Mouse (Mus musculus): ENCODE data around the gene Olfr598. TPM values are rescaled to one million over a fixed set of nuclear protein-coding genes. Genes with fewer than 3 reads are reported as not detected.
"Not testable (repeated sequence)": the region's sequence is repeated elsewhere in the genome, so short reads cannot be mapped to it uniquely, and the experiment has no call there.

Olfr598 gene
- total RNA-seq (2021) (not detected), polyA plus RNA-seq (2012; rRNA removed) (not detected in 2 replicates)
- long read RNA-seq: 0 reads

DNA sequence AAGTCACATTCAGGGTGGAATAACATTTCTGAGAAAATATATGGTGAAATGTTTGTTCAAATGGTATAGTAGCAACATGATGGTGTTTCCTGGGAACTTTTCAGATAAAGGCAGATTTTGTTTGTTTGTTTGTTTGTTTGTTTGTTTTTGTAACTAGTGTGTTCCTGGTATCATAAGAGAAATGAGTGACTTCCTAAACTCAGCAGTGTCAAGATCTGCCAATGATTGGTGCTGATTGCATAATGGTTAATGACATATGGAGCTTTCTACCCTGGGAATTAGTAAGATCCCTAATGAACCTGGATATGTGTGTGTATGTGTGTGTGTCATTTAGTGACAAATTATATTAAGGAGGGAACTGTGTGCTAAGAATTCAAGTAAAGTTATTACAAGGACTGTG is at the start of gene Olfr598:
Gene Olfr598, plus strand, starts transcription at position 301 of the 400 bp plus-strand sequence.
- H3K27me3 ChIP-seq (ENCODE audit: control insufficient read depth, insufficient read depth, low read length): no peaks in the 10 kb centered on the region
- H3K27ac ChIP-seq: no peak within 1 kb of the TSS
- H3K79me2 ChIP-seq (replicated peaks; ENCODE audit: control insufficient read depth, insufficient read depth, low read length): no peaks in the 10 kb centered on the region
- intact Hi-C loops (cut with DNase I): no loop called here
- no peak within 1 kb of the TSS for H3K9ac ChIP-seq (ENCODE audit: low read depth, low read length)
- DNase-seq: no peak
- H3K4me3 ChIP-seq: no peak within 1 kb of the TSS
- H3K36me3 ChIP-seq (ENCODE audit: control insufficient read depth, insufficient read depth, low read length): no peaks in the 10 kb centered on the region
- TF ChIP-seq POLR2A (IDR thresholded peaks at IDR 0.05; ENCODE audit: insufficient read depth, low read depth, low read length) (no peak), EP300 (IDR thresholded peaks at IDR 0.05; ENCODE audit: insufficient read depth, low read depth, low read length) (no peak), CTCF (IDR thresholded peaks at IDR 0.05) (no peak)
- H3K4me1 ChIP-seq (ENCODE audit: control insufficient read depth, insufficient read depth, low read length): no peaks in the 10 kb centered on the region

DNA sequence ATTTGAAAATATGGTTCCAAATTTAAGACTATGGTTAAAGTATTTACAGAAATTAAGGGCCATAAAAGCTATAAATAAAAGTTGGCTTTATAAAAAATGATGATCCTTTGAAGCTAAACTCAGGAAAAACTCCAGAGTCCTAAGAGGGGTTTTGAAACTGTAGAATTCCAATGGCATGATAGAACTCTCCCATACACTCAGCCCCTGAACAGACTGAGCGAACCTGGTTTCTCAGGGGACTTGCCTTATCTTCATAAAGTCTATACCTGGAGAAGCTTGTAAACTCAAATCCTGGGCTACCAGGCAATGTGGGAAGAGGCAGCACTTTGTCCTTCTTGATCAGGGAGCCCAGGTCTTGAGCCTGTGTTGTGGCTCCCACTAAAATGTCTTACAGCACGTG is 18.0 kb upstream of the Olfr598 start, which contains the start of gene Olfr596:
Gene Olfr596, plus strand, starts transcription at position 301 of the 400 bp plus-strand sequence.
- H3K27ac ChIP-seq; H3K36me3 ChIP-seq (ENCODE audit: control insufficient read depth, insufficient read depth, low read length); H3K9ac ChIP-seq (ENCODE audit: low read depth, low read length); H3K4me3 ChIP-seq; DNase-seq; H3K4me1 ChIP-seq (ENCODE audit: control insufficient read depth, insufficient read depth, low read length); intact Hi-C loops (cut with DNase I); H3K27me3 ChIP-seq (ENCODE audit: control insufficient read depth, insufficient read depth, low read length); H3K79me2 ChIP-seq (replicated peaks; ENCODE audit: control insufficient read depth, insufficient read depth, low read length): not testable (repeated sequence)
- 70% methylated on average over 2 of the region's 2 CpGs for WGBS

- H3K79me2 ChIP-seq (replicated peaks; ENCODE audit: control insufficient read depth, insufficient read depth, low read length); H3K4me1 ChIP-seq (ENCODE audit: control insufficient read depth, insufficient read depth, low read length); DNase-seq; H3K36me3 ChIP-seq (ENCODE audit: control insufficient read depth, insufficient read depth, low read length); H3K9ac ChIP-seq (ENCODE audit: low read depth, low read length); H3K27me3 ChIP-seq (ENCODE audit: control insufficient read depth, insufficient read depth, low read length); H3K27ac ChIP-seq; H3K4me3 ChIP-seq; intact Hi-C loops (cut with DNase I): not testable (repeated sequence)
- WGBS: 86% methylated on average over 2 of the region's 2 CpGs
Measured at GRCm38 (mm10) chr7:103316015-103316414, 7.4 kb upstream of the Olfr598 start, which contains the start of gene Olfr597. Gene Olfr597 (plus strand): TSS chr7:103316315.

GRCm38 (mm10) chr7:103335617-103336016 is 12.2 kb downstream of the Olfr598 start, which contains the start of gene Olfr599:
Gene Olfr599 (plus strand): TSS chr7:103335917.
- Histone ChIP-seq H3K36me3 (ENCODE audit: control insufficient read depth, insufficient read depth, low read length) (no peaks in the 10 kb centered on the region), H3K4me3 (no peak within 1 kb of the TSS)

GRCm38 (mm10) chr7:103349569-103349968 is 26.2 kb downstream of the Olfr598 start, which contains the start of gene Olfr600:
Gene Olfr600 (minus strand): TSS chr7:103349669.
- Histone ChIP-seq H3K27me3 (ENCODE audit: control insufficient read depth, insufficient read depth, low read length) (no peaks in the 10 kb centered on the region), H3K27ac (no peak within 1 kb of the TSS), H3K4me1 (ENCODE audit: control insufficient read depth, insufficient read depth, low read length) (no peaks in the 10 kb centered on the region), H3K4me3 (no peak within 1 kb of the TSS), H3K79me2 (replicated peaks; ENCODE audit: control insufficient read depth, insufficient read depth, low read length) (no peaks in the 10 kb centered on the region), H3K36me3 (ENCODE audit: control insufficient read depth, insufficient read depth, low read length) (no peaks in the 10 kb centered on the region), H3K9ac (ENCODE audit: low read depth, low read length) (no peak within 1 kb of the TSS)
- TF ChIP-seq POLR2A (IDR thresholded peaks at IDR 0.05; ENCODE audit: insufficient read depth, low read depth, low read length) (no peak), EP300 (IDR thresholded peaks at IDR 0.05; ENCODE audit: insufficient read depth, low read depth, low read length) (no peak), CTCF (IDR thresholded peaks at IDR 0.05) (no peak)
- DNase-seq: no peak
- intact Hi-C loops (cut with DNase I): no loop called here

More at GRCm38 (mm10) chr7:103335617-103336016, 12.2 kb downstream of the Olfr598 start, which contains the start of gene Olfr599:
- Histone ChIP-seq H3K9ac (ENCODE audit: low read depth, low read length) (no peak within 1 kb of the TSS), H3K4me1 (ENCODE audit: control insufficient read depth, insufficient read depth, low read length) (no peaks in the 10 kb centered on the region), H3K27me3 (ENCODE audit: control insufficient read depth, insufficient read depth, low read length) (no peaks in the 10 kb centered on the region), H3K27ac (no peak within 1 kb of the TSS), H3K79me2 (replicated peaks; ENCODE audit: control insufficient read depth, insufficient read depth, low read length) (no peaks in the 10 kb centered on the region)
- TF ChIP-seq EP300 (IDR thresholded peaks at IDR 0.05; ENCODE audit: insufficient read depth, low read depth, low read length) (no peak), CTCF (IDR thresholded peaks at IDR 0.05) (no peak), POLR2A (IDR thresholded peaks at IDR 0.05; ENCODE audit: insufficient read depth, low read depth, low read length) (no peak)
- intact Hi-C loops (cut with DNase I): no loop called here
- no peak for DNase-seq
- 82% methylated on average over 1 of the region's 1 CpGs for WGBS

DNA sequence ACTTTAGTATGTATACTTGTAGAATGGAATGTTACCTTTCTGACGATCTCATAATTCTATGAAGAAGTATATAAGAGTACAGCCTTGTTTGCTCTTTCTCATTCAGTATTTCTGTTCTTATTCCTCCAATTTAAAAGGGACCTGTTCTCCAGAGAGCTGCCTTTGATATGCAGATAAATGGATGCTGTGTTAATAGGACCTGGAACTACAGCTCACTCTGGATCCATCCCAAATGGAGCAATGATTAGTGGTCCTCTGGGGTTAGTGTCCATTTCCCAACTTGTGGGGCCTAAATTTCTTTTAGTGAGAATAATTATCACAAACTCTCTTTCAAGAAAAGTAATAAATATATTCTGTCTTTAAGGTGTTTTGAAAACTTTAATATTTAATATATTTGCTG is 39.2 kb downstream of the Olfr598 start, which contains the start of gene Olfr601:
Gene Olfr601, minus strand, starts transcription at position 101 of the 400 bp plus-strand sequence.
- H3K27me3 ChIP-seq (ENCODE audit: control insufficient read depth, insufficient read depth, low read length): no peaks in the 10 kb centered on the region
- H3K4me1 ChIP-seq (ENCODE audit: control insufficient read depth, insufficient read depth, low read length): no peaks in the 10 kb centered on the region
- intact Hi-C loops (cut with DNase I): no loop called here
- no peak within 1 kb of the TSS for H3K27ac ChIP-seq
- WGBS: 91% methylated on average over 1 of the region's 1 CpGs
- no peak for TF ChIP-seq POLR2A (IDR thresholded peaks at IDR 0.05; ENCODE audit: insufficient read depth, low read depth, low read length)
- no peak for TF ChIP-seq CTCF (IDR thresholded peaks at IDR 0.05)
- no peak for TF ChIP-seq EP300 (IDR thresholded peaks at IDR 0.05; ENCODE audit: insufficient read depth, low read depth, low read length)
- DNase-seq: no peak
- no peaks in the 10 kb centered on the region for H3K36me3 ChIP-seq (ENCODE audit: control insufficient read depth, insufficient read depth, low read length)
- no peak within 1 kb of the TSS for H3K4me3 ChIP-seq
- no peaks in the 10 kb centered on the region for H3K79me2 ChIP-seq (replicated peaks; ENCODE audit: control insufficient read depth, insufficient read depth, low read length)
- no peak within 1 kb of the TSS for H3K9ac ChIP-seq (ENCODE audit: low read depth, low read length)

Other genes starting within 250 kb of the Olfr598 start
- gene Olfr584, start 241.7 kb upstream of the Olfr598 start, total RNA-seq (2021): not detected
- not detected in 2 replicates for gene Olfr584, start 241.7 kb upstream of the Olfr598 start, polyA plus RNA-seq (2012; rRNA removed)
- gene Olfr585, start 225.8 kb upstream of the Olfr598 start, total RNA-seq (2021): not detected
- gene Olfr585, start 225.8 kb upstream of the Olfr598 start, polyA plus RNA-seq (2012; rRNA removed): not detected in 2 replicates
- not detected for gene Olfr586, start 197.9 kb upstream of the Olfr598 start, total RNA-seq (2021)
- not detected in 2 replicates for gene Olfr586, start 197.9 kb upstream of the Olfr598 start, polyA plus RNA-seq (2012; rRNA removed)
- not detected for gene Olfr588-ps1, start 182.7 kb upstream of the Olfr598 start, total RNA-seq (2021)
- gene Olfr588-ps1, start 182.7 kb upstream of the Olfr598 start, polyA plus RNA-seq (2012; rRNA removed): not detected in 2 replicates
- gene Olfr589, start 167.2 kb upstream of the Olfr598 start, total RNA-seq (2021): not detected
- not detected in 2 replicates for gene Olfr589, start 167.2 kb upstream of the Olfr598 start, polyA plus RNA-seq (2012; rRNA removed)
- not detected for gene Olfr591, start 145.2 kb upstream of the Olfr598 start, total RNA-seq (2021)
- gene Olfr591, start 145.2 kb upstream of the Olfr598 start, polyA plus RNA-seq (2012; rRNA removed): not detected in 2 replicates
- gene Olfr592, start 138.8 kb upstream of the Olfr598 start, total RNA-seq (2021): not detected
- not detected in 2 replicates for gene Olfr592, start 138.8 kb upstream of the Olfr598 start, polyA plus RNA-seq (2012; rRNA removed)
- gene Olfr593, start 111.7 kb upstream of the Olfr598 start, total RNA-seq (2021): not detected
- not detected in 2 replicates for gene Olfr593, start 111.7 kb upstream of the Olfr598 start, polyA plus RNA-seq (2012; rRNA removed)
- not detected for gene Olfr594, start 106.6 kb upstream of the Olfr598 start, total RNA-seq (2021)
- not detected in 2 replicates for gene Olfr594, start 106.6 kb upstream of the Olfr598 start, polyA plus RNA-seq (2012; rRNA removed)
- not detected for gene Usp17ld, start 71.1 kb upstream of the Olfr598 start, total RNA-seq (2021)
- gene Usp17ld, start 71.1 kb upstream of the Olfr598 start, polyA plus RNA-seq (2012; rRNA removed): not detected in 2 replicates
- not detected for gene Olfr596, start 17.9 kb upstream of the Olfr598 start, total RNA-seq (2021)
- gene Olfr596, start 17.9 kb upstream of the Olfr598 start, polyA plus RNA-seq (2012; rRNA removed): not detected in 2 replicates
- gene Olfr597, start 7.3 kb upstream of the Olfr598 start, total RNA-seq (2021): not detected
- not detected in 2 replicates for gene Olfr597, start 7.3 kb upstream of the Olfr598 start, polyA plus RNA-seq (2012; rRNA removed)
- gene Olfr599, start 12.3 kb downstream of the Olfr598 start, total RNA-seq (2021): not detected
- not detected in 2 replicates for gene Olfr599, start 12.3 kb downstream of the Olfr598 start, polyA plus RNA-seq (2012; rRNA removed)
- not detected for gene Olfr600, start 26.1 kb downstream of the Olfr598 start, total RNA-seq (2021)
- not detected in 2 replicates for gene Olfr600, start 26.1 kb downstream of the Olfr598 start, polyA plus RNA-seq (2012; rRNA removed)
- gene Olfr601, start 39.1 kb downstream of the Olfr598 start, total RNA-seq (2021): not detected
- gene Olfr601, start 39.1 kb downstream of the Olfr598 start, polyA plus RNA-seq (2012; rRNA removed): not detected in 2 replicates
- not detected for gene Olfr603, start 62.6 kb downstream of the Olfr598 start, total RNA-seq (2021)
- gene Olfr603, start 62.6 kb downstream of the Olfr598 start, polyA plus RNA-seq (2012; rRNA removed): not detected in 2 replicates
- gene Usp17lc, start 91.5 kb downstream of the Olfr598 start, total RNA-seq (2021): not detected
- not detected in 2 replicates for gene Usp17lc, start 91.5 kb downstream of the Olfr598 start, polyA plus RNA-seq (2012; rRNA removed)
- gene Olfr605, start 121.9 kb downstream of the Olfr598 start, total RNA-seq (2021): not detected
- not detected in 2 replicates for gene Olfr605, start 121.9 kb downstream of the Olfr598 start, polyA plus RNA-seq (2012; rRNA removed)
- gene Olfr606, start 125.5 kb downstream of the Olfr598 start, total RNA-seq (2021): not detected
- not detected in 2 replicates for gene Olfr606, start 125.5 kb downstream of the Olfr598 start, polyA plus RNA-seq (2012; rRNA removed)
- gene Olfr607, start 140.6 kb downstream of the Olfr598 start, total RNA-seq (2021): not detected
- gene Olfr607, start 140.6 kb downstream of the Olfr598 start, polyA plus RNA-seq (2012; rRNA removed): not detected in 2 replicates
- gene Olfr608, start 146.3 kb downstream of the Olfr598 start, total RNA-seq (2021): not detected
- not detected in 2 replicates for gene Olfr608, start 146.3 kb downstream of the Olfr598 start, polyA plus RNA-seq (2012; rRNA removed)
- not detected for gene Olfr609, start 174.5 kb downstream of the Olfr598 start, total RNA-seq (2021)
- gene Olfr609, start 174.5 kb downstream of the Olfr598 start, polyA plus RNA-seq (2012; rRNA removed): not detected in 2 replicates
- not detected for gene Olfr610, start 188.6 kb downstream of the Olfr598 start, total RNA-seq (2021)
- gene Olfr610, start 188.6 kb downstream of the Olfr598 start, polyA plus RNA-seq (2012; rRNA removed): not detected in 2 replicates
- not detected for gene Olfr611, start 197.3 kb downstream of the Olfr598 start, total RNA-seq (2021)
- not detected in 2 replicates for gene Olfr611, start 197.3 kb downstream of the Olfr598 start, polyA plus RNA-seq (2012; rRNA removed)
- not detected for gene Olfr612, start 219.1 kb downstream of the Olfr598 start, total RNA-seq (2021)
- gene Olfr612, start 219.1 kb downstream of the Olfr598 start, polyA plus RNA-seq (2012; rRNA removed): not detected in 2 replicates
- not detected for gene Olfr613, start 224.5 kb downstream of the Olfr598 start, total RNA-seq (2021)
- not detected in 2 replicates for gene Olfr613, start 224.5 kb downstream of the Olfr598 start, polyA plus RNA-seq (2012; rRNA removed)
- gene Olfr615, start 232.5 kb downstream of the Olfr598 start, total RNA-seq (2021): not detected
- not detected in 2 replicates for gene Olfr615, start 232.5 kb downstream of the Olfr598 start, polyA plus RNA-seq (2012; rRNA removed)
- not detected for gene Olfr616, start 245.6 kb downstream of the Olfr598 start, total RNA-seq (2021)
- gene Olfr616, start 245.6 kb downstream of the Olfr598 start, polyA plus RNA-seq (2012; rRNA removed): not detected in 2 replicates
- not detected for gene Olfr617, start 249.5 kb downstream of the Olfr598 start, total RNA-seq (2021)
- not detected in 2 replicates for gene Olfr617, start 249.5 kb downstream of the Olfr598 start, polyA plus RNA-seq (2012; rRNA removed)